Mouse (Mus musculus) A20 (cell line): ENCODE measurements around the gene Fat1.
"Not testable (repeated sequence)": the region's sequence is repeated elsewhere in the genome, so short reads cannot be mapped to it uniquely, and the experiment has no call there.

ENCODE experiments used
- DNase-seq: peaks from one replicate; pipeline ENCODE4 v3.0.0-alpha.2; 2011; ENCODE audit warnings: low read depth, low spot score

The Fat1 gene

DNA sequence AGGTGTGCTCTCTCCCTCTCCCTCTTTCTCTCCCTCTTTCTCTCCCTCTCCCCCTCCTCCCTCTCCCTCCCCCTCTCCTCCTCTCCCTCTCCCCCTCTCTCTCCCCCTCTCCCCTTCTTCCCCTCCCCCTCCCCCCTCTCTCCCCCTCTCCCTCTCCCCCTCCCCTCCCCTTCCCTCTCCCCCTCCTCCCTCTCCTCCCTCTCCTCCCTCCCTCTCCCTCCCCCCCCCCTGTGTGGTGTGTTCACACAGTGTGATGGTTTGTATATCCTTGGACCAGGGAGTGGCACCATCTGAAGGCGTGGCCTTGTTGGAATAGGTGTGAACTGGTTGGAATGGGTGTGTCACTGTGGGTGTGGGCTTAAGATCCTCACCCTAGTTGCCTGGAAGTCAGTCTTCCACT lies 130.1 kb downstream of the Fat1 start:
- DNase-seq: not testable (repeated sequence)

DNA sequence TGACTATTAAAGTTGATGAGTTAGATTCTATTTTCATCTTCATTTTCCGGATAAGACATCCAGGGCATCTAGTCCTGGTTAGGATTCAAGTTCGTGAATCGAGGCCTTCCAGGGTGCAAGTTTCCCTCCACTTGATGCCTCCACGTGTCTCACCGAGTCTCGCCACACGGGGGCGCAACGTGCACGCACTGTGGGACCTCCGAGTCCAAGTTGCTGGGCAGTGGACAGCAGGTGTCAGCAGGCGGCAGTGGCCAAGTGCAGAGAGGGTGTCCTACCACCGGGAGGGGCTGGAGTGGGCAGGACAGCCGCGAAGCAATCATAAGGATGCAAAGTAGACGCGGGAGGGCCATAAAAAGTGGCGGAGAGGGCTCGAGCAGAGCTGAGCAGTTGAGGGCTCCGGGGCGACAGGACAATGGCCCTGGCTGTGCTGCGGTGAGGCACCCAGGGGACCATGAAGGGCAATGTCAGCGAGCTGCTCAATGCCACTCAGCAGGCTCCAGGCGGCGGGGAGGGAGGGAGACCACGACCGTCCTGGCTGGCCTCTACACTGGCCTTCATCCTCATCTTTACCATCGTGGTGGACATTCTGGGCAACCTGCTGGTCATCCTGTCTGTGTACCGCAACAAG lies 133.6 kb downstream of the Fat1 start, which contains the start of gene Mtnr1a:
Gene Mtnr1a, plus strand, starts transcription at position 379 of the 628 bp plus-strand sequence.
- no peak for DNase-seq

DNA sequence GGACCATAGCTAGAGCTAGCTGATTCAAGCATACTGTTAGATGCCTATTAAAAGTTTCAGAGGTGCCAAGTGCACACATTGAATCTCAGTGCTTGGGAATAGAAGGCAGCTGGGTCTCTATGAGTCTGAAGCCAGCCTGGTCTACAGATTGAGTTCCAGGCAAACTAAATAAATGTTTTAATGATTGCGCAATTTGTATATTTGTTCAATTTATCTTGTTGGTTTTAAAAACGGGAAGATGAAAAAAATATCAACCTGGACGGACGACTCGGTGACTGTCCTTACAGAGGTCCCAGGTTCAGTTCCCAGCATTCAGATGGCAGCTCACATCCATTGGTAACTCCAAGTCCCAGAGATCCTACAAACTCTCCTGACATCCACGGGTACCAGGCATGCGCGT lies 135.7 kb downstream of the Fat1 start:
- DNase-seq: no peak

DNA sequence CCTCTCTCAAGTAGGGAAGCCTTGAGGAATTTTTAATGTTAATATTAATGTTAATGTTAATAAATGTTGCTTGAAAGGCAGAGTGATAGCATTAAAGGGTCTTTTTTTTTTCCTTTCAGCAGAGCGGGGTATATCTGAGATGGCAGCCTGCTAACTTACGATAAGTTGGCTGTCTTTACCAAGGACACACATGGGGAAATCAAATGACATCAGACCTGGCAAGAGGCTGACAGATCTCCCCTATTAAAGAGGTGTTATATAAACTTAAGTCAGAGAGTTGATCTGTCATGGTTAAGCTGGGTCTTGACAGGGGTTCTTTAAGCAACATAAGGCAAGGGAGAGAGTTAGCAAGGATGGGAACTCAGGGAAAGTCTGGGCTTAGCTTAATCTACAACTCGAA lies 145.6 kb downstream of the Fat1 start:
- DNase-seq: no peak

DNA sequence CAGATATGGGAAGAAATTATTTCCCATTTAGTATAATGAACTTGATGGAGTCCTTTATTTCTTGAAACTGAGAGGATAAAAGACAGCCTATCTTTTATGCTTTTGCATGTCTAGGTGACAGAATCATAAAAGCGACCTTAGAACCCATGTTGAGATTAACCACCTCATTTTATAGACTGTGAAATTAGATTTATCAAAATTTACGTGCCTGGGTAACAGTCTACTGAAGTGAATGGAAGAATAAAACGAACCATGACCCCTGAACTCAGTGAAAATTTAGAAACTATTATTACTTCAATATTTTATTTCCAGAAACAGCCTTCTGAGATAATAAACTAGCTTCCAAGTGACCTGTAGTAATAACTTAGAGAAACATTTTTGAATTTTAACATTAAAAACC lies 158.4 kb downstream of the Fat1 start:
- no peak for DNase-seq
